Mouse (Mus musculus): ENCODE data around the gene Cdh1. TPM values are rescaled to one million over a fixed set of nuclear protein-coding genes. Genes with fewer than 3 reads are reported as not detected.
A peak's percentile ranks its signal among the peaks of the same experiment; 100 is the strongest.

The Cdh1 gene
- polyA plus RNA-seq, 1 experiment from 2014 or later = 6.9 TPM

DNA sequence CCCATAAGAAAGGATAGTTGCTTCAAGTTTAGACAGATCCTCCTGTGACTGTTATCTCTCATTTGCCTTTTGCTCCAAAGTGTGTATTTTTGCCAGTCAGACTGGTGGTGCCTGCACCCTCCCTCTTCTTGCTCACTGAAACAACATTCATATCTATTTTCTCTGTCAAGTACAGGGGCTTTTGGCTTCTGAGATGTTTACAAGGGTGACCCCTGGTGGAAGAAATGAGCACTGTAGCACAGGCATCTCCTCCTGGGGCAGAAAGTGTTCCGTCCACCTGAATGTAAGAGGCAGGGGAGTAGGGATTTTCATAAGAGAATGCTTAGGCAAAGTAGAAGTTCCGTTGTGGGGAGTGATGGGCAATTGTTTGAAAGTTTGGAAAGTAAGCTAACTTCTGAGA is 44.2 kb downstream of the Cdh1 start:
- H3K4me2 ChIP-seq = no peak overlapping the region
- no peaks in the 10 kb centered on the region for H3K27me3 ChIP-seq (replicated peaks)
- H3K9me3 ChIP-seq = no peaks in the 10 kb centered on the region
- no peak; the same call in 1 of the 2 replicates for ATAC-seq (replicated peaks)
- no peak overlapping the region for H3K27ac ChIP-seq
- no peaks in the 10 kb centered on the region for H3K36me3 ChIP-seq (replicated peaks)
- H3K9ac ChIP-seq = no peak overlapping the region
- H3K4me1 ChIP-seq = no peaks in the 10 kb centered on the region
- WGBS = 28% methylated on average over 2 of the region's 2 CpGs
- no peak overlapping the region for H3K4me3 ChIP-seq

DNA sequence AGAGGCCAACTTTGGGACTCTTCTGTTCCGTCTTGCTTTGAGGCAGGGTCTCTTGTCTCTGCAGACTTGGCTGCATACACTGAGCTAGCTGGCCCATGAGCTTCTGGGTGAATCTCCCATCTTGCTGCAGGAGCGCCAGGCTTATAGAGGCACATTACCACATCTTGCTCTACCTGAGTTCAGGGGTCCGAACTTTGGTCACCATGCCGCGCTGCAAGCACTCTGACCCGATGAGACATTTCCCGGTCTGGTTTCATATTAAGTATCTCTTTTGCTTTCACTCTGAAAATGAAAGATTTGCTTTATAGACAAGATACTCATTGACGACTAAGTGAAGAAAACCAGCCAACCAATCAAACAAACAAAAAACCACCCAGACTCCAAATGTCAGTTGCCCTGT is 45.3 kb downstream of the Cdh1 start:
- no peak overlapping the region for H3K4me3 ChIP-seq
- no peak for ATAC-seq (replicated peaks)
- no peaks in the 10 kb centered on the region for H3K4me1 ChIP-seq
- WGBS = 97% methylated on average over 8 of the region's 8 CpGs
- no peak overlapping the region for H3K27ac ChIP-seq
- no peak overlapping the region for H3K9ac ChIP-seq
- no peaks in the 10 kb centered on the region for H3K36me3 ChIP-seq (replicated peaks)
- H3K4me2 ChIP-seq = no peak overlapping the region
- H3K9me3 ChIP-seq = no peaks in the 10 kb centered on the region
- no peaks in the 10 kb centered on the region for H3K27me3 ChIP-seq (replicated peaks)

DNA sequence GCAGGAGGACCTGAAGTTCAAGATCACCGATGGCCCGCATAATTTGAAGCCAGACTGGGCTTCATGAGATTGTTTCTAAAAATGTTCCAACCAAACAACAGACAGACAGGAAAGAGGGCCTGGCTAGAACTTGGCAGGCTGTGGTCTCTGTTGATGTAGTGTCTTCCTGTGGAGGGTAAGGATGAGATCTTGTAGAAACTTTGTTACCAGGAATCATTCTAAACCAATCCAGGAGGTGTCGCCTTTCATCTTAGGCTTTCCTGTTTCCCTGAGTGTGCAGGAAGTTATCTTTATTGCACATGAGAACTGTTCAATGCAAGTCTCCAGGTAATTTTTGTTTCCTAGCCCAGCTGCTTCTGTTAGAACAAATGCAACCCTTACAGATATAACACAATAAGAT is 48.8 kb downstream of the Cdh1 start:
- WGBS = 91% methylated on average over 3 of the region's 3 CpGs

DNA sequence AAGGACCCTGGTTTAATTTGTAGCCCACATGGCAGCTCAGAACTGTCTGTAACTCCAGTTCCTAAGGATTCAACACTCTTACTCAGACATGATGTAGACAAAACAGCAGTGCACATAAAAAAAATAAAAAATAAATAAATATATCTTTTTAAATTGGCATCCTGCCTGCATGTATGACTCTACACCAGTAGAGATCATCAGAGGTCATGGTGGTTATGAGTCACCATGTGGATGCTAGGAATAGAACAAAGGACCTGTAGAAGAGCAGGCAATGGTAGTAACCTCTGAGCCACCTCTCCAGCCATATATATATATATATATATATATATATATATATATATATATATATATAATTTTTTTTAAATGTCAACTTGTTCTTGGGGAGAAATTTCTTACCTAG is 52.9 kb downstream of the Cdh1 start:
- no peak overlapping the region for H3K4me2 ChIP-seq
- no peak overlapping the region for H3K4me3 ChIP-seq
- no peaks in the 10 kb centered on the region for H3K9me3 ChIP-seq
- no peak overlapping the region for H3K27ac ChIP-seq
- H3K36me3 ChIP-seq (replicated peaks) = no peaks in the 10 kb centered on the region
- no peak overlapping the region for H3K9ac ChIP-seq
- H3K27me3 ChIP-seq (replicated peaks) = no peaks in the 10 kb centered on the region
- no peak for ATAC-seq (replicated peaks)
- no peaks in the 10 kb centered on the region for H3K4me1 ChIP-seq

More for the DNA sequence above, 48.8 kb downstream of the Cdh1 start:
- no peak overlapping the region for H3K9ac ChIP-seq
- no peaks in the 10 kb centered on the region for H3K36me3 ChIP-seq (replicated peaks)
- no peaks in the 10 kb centered on the region for H3K9me3 ChIP-seq
- H3K4me2 ChIP-seq = no peak overlapping the region
- no peak overlapping the region for H3K27ac ChIP-seq
- no peaks in the 10 kb centered on the region for H3K4me1 ChIP-seq
- ATAC-seq (replicated peaks) = no peak
- no peaks in the 10 kb centered on the region for H3K27me3 ChIP-seq (replicated peaks)
- no peak overlapping the region for H3K4me3 ChIP-seq

GRCm38 (mm10) chr8:106672786-106673185 is 69.6 kb downstream of the Cdh1 start:
- no peaks in the 10 kb centered on the region for H3K36me3 ChIP-seq (replicated peaks)
- no peak overlapping the region for H3K4me2 ChIP-seq
- H3K9me3 ChIP-seq = no peaks in the 10 kb centered on the region
- H3K27me3 ChIP-seq (replicated peaks) = no peaks in the 10 kb centered on the region
- no peak overlapping the region for H3K4me3 ChIP-seq
- 65% methylated on average over 2 of the region's 2 CpGs for WGBS
- H3K9ac ChIP-seq = no peak overlapping the region
- H3K27ac ChIP-seq = no peak overlapping the region
- no peak for ATAC-seq (replicated peaks)
- H3K4me1 ChIP-seq = no peaks in the 10 kb centered on the region

DNA sequence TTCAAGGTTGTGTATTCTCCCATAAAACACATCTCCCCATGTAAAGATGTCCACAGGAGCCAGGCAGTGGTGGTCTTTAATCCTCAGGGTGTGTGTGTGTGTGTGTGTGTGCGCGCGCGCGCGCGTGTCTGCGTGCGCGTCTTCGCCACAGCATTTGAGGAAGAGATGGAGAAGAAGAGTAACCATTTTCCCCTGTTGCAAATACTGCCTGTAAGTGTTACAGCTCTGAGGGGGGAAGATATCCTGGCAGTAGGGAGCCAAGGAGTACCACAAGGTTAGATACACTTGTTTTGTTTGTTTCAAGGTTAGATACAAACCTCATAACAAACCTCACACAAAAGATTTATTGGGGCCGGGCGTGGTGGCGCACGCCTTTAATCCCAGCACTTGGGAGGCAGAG is 71.2 kb downstream of the Cdh1 start:
- ATAC-seq (replicated peaks) = no peak
- Histone ChIP-seq H3K36me3 (replicated peaks) (no peaks in the 10 kb centered on the region), H3K4me3 (no peak overlapping the region), H3K4me2 (no peak overlapping the region), H3K9me3 (no peaks in the 10 kb centered on the region), H3K27ac (no peak overlapping the region), H3K4me1 (no peaks in the 10 kb centered on the region), H3K27me3 (replicated peaks) (no peaks in the 10 kb centered on the region), H3K9ac (no peak overlapping the region)
- 98% methylated on average over 15 of the region's 15 CpGs for WGBS

GRCm38 (mm10) chr8:106674894-106675293 is 71.7 kb downstream of the Cdh1 start:
- Histone ChIP-seq H3K36me3 (replicated peaks) (no peaks in the 10 kb centered on the region), H3K4me1 (no peaks in the 10 kb centered on the region), H3K4me2 (no peak overlapping the region), H3K9me3 (no peaks in the 10 kb centered on the region), H3K9ac (no peak overlapping the region), H3K27me3 (replicated peaks) (no peaks in the 10 kb centered on the region), H3K27ac (no peak overlapping the region), H3K4me3 (no peak overlapping the region)
- 77% methylated on average over 8 of the region's 8 CpGs for WGBS
- no peak for ATAC-seq (replicated peaks)

DNA sequence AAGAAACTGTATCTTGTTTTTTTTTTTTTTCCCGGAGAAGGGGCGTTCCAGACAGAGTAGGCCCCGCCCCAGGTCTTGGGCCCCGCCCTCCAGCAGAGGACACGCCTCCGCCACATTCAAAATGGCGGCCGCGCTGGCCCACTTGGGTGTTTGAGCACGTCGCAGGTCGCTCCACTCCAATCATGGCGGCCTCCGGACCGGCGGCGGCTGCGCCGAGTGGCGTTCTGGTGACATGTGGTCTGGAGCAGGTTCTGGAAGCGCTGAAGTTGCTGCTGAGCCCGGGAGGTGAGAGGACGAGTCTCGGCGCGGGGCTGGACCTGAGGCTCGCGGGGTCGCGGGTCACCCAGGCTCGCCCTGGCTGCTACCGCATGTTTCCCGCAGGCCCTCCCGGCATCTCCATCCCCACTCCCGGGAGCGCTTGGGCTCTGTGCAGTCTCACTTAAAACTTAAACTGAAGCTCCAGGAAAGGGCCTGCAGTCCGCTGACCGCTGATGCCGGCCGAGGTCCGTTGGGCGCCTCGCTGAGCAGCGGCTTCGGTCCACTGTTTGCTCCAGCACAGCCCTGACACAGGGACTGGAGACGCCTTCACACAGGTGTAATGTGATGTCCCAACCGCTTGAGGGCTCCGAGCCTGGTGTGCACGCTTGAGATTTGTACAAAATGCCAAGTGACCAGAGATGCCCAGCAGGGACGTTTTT is 80.0 kb downstream of the Cdh1 start, which contains the start of gene Tango6:
Gene Tango6 (plus strand): TSS at position 98 of the 698 bp plus-strand sequence.
- Histone ChIP-seq H3K9me3 (no peaks in the 10 kb centered on the region), H3K27ac (peak within 1 kb of the TSS; percentile 94), H3K9ac (peak within 1 kb of the TSS; percentile 72), H3K36me3 (replicated peaks) (no peaks in the 10 kb centered on the region), H3K4me2 (peak within 1 kb of the TSS; percentile 59), H3K4me1 (no peaks in the 10 kb centered on the region), H3K27me3 (replicated peaks) (no peaks in the 10 kb centered on the region), H3K4me3 (peak within 1 kb of the TSS; percentile 63)
- ATAC-seq (replicated peaks) = peak; percentile 95
- WGBS = under 1% methylated on average over 50 of the region's 50 CpGs

- Histone ChIP-seq H3K9ac (no peak overlapping the region), H3K27me3 (replicated peaks) (no peaks in the 10 kb centered on the region), H3K4me3 (no peak overlapping the region), H3K4me1 (no peaks in the 10 kb centered on the region), H3K36me3 (replicated peaks) (no peaks in the 10 kb centered on the region), H3K9me3 (no peaks in the 10 kb centered on the region), H3K27ac (no peak overlapping the region), H3K4me2 (no peak overlapping the region)
- WGBS = 93% methylated on average over 4 of the region's 4 CpGs
- no peak for ATAC-seq (replicated peaks)
These were observed 81.2 kb downstream of the Cdh1 start for GRCm38 (mm10) chr8:106684387-106684786.

GRCm38 (mm10) chr8:106687479-106687878 is 84.3 kb downstream of the Cdh1 start:
- WGBS = 2% methylated on average over 4 of the region's 4 CpGs
- H3K27me3 ChIP-seq (replicated peaks) = no peaks in the 10 kb centered on the region
- ATAC-seq (replicated peaks) = no peak
- no peak overlapping the region for H3K4me2 ChIP-seq
- no peak overlapping the region for H3K4me3 ChIP-seq
- H3K36me3 ChIP-seq (replicated peaks) = no peaks in the 10 kb centered on the region
- no peak overlapping the region for H3K9ac ChIP-seq
- H3K27ac ChIP-seq = no peak overlapping the region
- H3K9me3 ChIP-seq = no peaks in the 10 kb centered on the region
- no peaks in the 10 kb centered on the region for H3K4me1 ChIP-seq

DNA sequence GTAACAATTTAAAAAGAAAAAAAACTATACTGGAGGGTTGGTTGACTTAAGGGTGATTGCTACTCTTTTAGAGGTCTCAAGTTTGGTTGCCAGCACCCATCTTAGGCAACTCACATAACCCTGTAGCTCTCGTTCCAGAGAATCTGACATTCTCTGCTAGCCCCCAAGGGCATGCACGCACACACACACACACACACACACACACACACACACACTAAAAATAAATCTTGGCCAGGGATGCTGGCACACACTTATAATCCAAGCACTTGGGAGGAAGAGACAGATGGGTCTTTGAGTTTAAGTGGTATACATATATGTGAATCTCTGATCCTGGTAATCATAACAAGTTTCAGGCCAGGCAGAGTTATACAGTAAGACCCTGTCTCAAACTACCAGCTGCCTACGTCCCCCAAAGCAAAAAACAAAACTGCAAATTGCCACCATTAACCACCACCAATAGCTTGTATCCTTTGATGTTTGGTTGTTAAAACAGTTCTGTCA is 94.6 kb downstream of the Cdh1 start:
- WGBS = 81% methylated on average over 3 of the region's 3 CpGs
- ATAC-seq (replicated peaks) = no peak
- Histone ChIP-seq H3K36me3 (replicated peaks) (peaks cover 15% of the 10 kb centered on the region; the same call in 1 of the 2 replicates), H3K27me3 (replicated peaks) (no peaks in the 10 kb centered on the region), H3K4me3 (no peak overlapping the region), H3K9me3 (no peaks in the 10 kb centered on the region), H3K4me2 (no peak overlapping the region), H3K4me1 (no peaks in the 10 kb centered on the region), H3K9ac (no peak overlapping the region), H3K27ac (no peak overlapping the region)

- H3K27me3 ChIP-seq (replicated peaks) = no peaks in the 10 kb centered on the region
- WGBS = 73% methylated on average over 5 of the region's 5 CpGs
- H3K9me3 ChIP-seq = no peaks in the 10 kb centered on the region
- peaks cover 15% of the 10 kb centered on the region; the same call in 1 of the 2 replicates for H3K36me3 ChIP-seq (replicated peaks)
- no peak overlapping the region for H3K9ac ChIP-seq
- ATAC-seq (replicated peaks) = no peak
- H3K4me2 ChIP-seq = no peak overlapping the region
- no peak overlapping the region for H3K27ac ChIP-seq
- no peak overlapping the region for H3K4me3 ChIP-seq
- no peaks in the 10 kb centered on the region for H3K4me1 ChIP-seq
These were observed 96.4 kb downstream of the Cdh1 start for GRCm38 (mm10) chr8:106699588-106699987.

GRCm38 (mm10) chr8:106700131-106700530 is 97.0 kb downstream of the Cdh1 start:
- Histone ChIP-seq H3K27me3 (replicated peaks) (no peaks in the 10 kb centered on the region), H3K36me3 (replicated peaks) (peaks cover 15% of the 10 kb centered on the region; the same call in 1 of the 2 replicates), H3K4me3 (no peak overlapping the region), H3K9ac (no peak overlapping the region), H3K9me3 (no peaks in the 10 kb centered on the region), H3K4me1 (no peaks in the 10 kb centered on the region), H3K4me2 (no peak overlapping the region), H3K27ac (no peak overlapping the region)
- no peak for ATAC-seq (replicated peaks)
- 96% methylated on average over 6 of the region's 6 CpGs for WGBS
